Mouse (Mus musculus): ENCODE data around the gene Eci2.

- TF ChIP-seq CTCF (IDR thresholded peaks at IDR 0.05; ENCODE audit: control insufficient read depth, insufficient read depth, insufficient read length) (no peak), MYOG (IDR thresholded peaks at IDR 0.05; ENCODE audit: control insufficient read depth, extremely low read depth, insufficient read length) (no peak)
Measured at GRCm38 (mm10) chr13:34960996-34961770, 65.7 kb downstream of the Eci2 start.

Measured in C2C12 (cell line).